ENCODE assay signal across 2 mouse cellular contexts in the genomic region with DNA sequence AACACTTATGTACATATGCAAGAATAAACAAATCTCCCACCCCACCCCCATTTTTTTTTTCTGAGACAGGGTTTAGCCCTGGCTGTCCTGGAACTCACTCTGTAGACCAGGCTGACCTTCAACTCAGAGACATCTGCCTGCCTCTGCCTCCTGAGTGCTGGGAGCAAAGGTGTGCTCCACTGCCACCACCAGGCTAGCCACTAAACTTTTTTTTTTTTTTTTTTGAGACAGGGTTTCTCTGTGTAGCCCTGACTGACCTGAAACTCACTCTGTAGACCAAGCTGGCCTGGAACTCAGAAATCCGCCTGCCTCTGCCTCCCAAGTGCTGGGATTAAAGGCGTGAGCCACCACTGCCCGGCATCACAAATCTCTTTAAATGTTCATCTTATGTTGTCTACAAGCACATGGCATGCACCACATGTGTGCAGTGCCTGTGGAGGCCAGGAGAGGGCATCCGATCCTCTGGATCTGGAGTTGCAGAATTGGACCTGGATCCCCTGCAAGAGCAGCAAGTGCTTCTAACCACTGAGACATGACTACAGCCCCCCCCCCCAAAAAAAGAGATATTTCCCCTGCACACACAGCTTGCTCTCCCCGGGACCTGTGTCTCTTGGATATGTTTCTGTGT.
TF ChIP-seq lines count a peak whose summit lies in the region.

No protein-coding gene starts in this region.

TF ChIP-seq in CH12.LX, 34 proteins besides CTCF, POLR2A, EP300 and RAD21:
- TF ChIP-seq TBP (conservative IDR thresholded peaks at IDR 0.05; ENCODE audit: low read depth, low read length) (no peak), MYC (IDR thresholded peaks at IDR 0.05; ENCODE audit: low read depth, low read length) (0 out of 2 replicates have a peak, but pooled peaks have one; percentile 24)

TF ChIP-seq in ES-E14, 5 proteins besides CTCF, POLR2A, EP300 and RAD21:
- TF ChIP-seq CHD2 (IDR thresholded peaks at IDR 0.05; ENCODE audit: low read depth, low read length) (no peak), ZNF384 (IDR thresholded peaks at IDR 0.05; ENCODE audit: low read depth, low read length) (peak; percentile 86)
